Mouse (Mus musculus): ENCODE results near the gene Wasf3.

GRCm38 (mm10) chr5:146470821-146471220 is 86.0 kb downstream of the Wasf3 start:
- TF ChIP-seq MAFK (IDR thresholded peaks at IDR 0.05; ENCODE audit: insufficient read depth, low read depth, low read length) = no peak
- TF ChIP-seq HCFC1 (IDR thresholded peaks at IDR 0.05; ENCODE audit: borderline replicate concordance, insufficient read depth, low read length) = no peak

Measured in ES-E14 (cell line).